Mouse (Mus musculus): ENCODE results near the gene Slc11a1.
"Not testable (repeated sequence)": the region's sequence is repeated elsewhere in the genome, so short reads cannot be mapped to it uniquely, and the experiment has no call there.

Slc11a1 gene

DNA sequence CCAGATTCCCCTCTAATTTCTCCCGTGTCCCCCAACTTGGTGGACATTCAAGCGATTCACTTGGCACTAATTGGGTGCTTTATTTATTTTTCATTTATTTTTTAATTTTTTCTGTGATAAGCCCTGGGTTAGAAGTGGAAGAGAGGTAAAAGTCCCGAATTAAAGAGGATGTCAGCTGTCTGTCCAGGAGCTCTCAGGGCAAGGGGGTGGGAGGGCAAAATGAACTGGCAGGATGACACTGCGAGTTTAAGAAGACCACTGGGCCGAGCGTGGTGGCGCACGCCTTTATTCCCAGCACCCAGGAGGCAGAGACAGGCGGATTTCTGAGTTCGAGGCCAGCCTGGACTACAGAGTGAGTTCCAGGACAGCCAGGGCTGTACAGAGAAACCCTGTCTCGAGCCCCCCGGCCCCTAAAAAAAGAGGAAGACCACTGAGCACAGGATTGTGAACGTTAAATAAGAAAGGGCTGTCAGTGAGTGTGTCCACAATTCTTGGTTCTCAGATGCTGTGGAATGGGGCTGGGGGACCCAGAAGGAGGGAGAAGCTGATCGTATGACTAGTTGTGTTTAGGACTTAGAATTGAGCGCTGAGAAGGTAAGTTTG, 12.5 kb downstream of the Slc11a1 start:
- DNase-seq (ENCODE audit: inconsistent ontology term): no peak

DNA sequence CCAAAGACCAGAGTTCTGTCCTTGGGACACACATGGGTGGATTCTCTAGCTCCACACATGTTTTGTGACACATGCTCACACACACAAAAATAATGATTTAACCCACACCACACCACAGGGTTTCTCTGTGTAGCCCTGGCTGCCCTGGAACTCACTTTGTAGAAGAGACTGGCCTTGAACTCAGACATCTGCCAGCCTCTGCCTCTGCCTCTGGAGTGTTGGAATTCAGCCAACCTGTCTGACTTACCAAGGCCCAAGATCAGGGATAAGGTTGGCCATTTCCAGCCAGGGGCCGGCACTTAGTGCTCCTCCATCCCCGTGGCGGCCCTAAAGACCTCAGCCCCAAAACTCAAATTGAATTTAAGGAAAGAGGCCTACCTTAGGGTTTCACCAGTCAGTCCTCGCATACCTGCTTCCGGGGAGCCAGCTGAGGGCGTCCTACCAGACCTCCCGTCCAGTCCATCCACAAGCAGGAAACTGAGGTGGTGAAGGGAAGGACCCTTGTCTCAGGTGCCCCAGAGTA, 13.5 kb downstream of the Slc11a1 start:
- DNase-seq (ENCODE audit: inconsistent ontology term): no peak

DNA sequence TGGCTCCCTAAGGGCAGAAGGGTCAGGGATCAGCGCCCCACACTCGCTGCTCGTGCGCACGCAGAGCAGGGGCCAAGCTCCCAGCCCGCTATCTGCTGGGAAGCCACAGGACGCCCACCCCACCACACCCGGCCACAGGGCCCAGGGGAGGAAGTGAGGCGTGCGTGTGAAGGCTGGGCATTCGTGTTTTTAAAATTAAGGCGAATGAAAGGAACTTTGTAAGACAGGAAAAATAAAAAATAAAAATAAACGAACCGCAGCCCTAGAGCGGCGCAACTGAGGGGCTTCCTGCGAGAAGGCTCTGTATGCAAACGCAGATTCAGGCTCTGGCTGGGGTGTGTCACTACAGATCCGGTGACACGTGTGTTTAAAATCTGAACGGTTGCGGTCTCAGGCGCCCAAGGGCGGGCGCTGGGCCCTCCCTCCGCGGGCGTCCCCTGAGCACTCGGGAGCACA, 14.9 kb downstream of the Slc11a1 start:
- DNase-seq (ENCODE audit: inconsistent ontology term): no peak

DNA sequence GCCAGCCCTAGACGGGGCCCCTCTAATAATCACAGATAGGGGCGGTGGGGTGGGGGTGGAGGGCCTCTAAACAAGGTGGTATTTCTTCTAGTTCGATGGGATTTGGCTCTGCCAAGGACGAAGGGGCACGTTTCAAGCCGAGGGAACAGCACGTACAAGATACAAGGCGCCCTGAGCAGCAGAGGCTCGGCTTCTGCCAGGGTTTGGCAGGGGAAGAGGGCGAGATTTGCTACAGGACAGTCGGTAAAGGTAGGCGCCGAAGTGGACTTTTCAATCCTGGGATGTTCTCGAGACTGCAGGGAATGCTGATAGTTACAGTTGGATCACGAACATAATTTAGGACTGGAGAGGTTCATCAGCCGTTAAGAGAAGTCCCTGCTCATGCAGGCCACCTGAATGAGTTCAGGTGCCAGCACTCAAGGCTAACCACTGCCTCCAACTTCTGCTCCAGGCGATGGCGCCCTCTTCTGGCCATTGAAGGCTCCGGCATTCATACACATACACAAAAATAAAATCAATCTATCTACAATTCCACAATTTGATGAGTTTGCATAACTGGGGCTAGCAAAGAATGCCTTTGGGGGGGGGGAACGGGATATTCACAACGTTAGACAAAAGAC, 15.4 kb downstream of the Slc11a1 start:
- DNase-seq (ENCODE audit: inconsistent ontology term): peak; percentile 67

DNA sequence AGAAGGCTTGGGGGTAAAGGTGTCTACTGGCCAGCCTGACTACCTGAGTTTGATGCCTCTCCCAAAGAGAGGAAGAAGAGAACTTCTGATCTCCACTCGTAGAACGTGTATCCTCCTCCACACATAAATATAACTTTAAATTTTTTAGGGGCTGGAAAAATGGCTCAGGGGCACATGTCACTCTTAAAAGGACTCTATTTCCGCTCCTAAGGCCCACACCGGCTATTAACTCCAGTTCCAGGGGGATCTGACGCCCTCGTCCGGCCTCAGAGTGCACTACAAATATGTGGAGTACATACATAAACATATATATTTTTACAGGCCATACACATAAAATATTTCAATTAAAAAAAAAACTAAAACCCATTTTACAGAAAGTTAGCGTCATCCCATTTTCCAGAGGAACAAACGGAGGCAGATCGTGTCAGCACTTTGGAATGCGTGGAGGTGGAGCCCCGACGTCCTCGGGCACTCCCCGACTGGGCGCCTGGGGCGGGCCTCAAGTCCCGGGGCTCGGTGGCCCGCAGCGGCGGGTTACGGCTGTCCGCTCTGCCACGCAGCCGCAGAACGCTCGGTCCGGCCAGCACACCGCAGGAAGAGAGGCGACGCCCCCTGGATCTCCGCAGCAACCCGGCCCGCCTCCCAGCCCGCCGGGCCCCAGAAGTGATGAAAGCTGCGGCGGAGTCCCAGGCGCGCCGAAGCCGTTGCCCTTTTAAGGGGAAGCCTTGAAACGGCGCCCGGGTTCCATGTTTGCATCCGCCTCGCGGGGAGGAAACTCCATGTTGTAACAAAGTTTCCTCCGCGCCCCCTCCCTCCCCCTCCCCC, 16.1 kb downstream of the Slc11a1 start, which contains the start of gene Ctdsp1:
TSS of gene Ctdsp1 (plus strand) at position 586 of the 825 bp plus-strand sequence.
- DNase-seq (ENCODE audit: inconsistent ontology term): peak; percentile 99

DNA sequence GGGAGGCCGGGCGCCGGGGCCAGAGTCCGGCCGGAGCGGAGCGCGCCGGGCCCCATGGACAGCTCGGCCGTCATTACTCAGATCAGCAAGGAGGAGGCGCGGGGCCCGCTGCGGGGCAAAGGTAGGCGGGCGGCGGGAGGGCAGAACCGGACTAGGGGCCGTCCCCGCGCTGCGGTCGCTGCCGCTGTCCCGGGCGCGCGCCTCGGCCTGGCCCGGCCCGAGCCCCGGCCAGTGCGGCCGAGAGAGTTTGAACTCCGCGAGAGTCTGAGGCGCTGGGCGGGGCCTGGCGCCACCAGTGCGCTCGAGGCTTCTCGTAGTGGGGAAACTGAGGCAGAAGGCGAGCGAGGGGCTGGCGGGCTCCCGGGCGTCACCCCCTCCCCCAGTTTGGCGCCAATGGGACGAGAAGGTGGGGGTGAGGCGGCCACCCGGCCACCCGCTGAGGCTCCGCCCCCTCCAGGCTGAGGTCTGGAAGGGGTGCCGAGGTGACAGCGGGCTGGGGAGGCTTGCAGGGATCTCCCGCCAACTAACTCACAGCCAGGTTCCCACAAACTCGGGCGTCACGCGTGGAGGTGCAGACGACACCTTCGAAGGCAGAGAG, 16.9 kb downstream of the Slc11a1 start:
- DNase-seq (ENCODE audit: inconsistent ontology term): peak; percentile 77

DNA sequence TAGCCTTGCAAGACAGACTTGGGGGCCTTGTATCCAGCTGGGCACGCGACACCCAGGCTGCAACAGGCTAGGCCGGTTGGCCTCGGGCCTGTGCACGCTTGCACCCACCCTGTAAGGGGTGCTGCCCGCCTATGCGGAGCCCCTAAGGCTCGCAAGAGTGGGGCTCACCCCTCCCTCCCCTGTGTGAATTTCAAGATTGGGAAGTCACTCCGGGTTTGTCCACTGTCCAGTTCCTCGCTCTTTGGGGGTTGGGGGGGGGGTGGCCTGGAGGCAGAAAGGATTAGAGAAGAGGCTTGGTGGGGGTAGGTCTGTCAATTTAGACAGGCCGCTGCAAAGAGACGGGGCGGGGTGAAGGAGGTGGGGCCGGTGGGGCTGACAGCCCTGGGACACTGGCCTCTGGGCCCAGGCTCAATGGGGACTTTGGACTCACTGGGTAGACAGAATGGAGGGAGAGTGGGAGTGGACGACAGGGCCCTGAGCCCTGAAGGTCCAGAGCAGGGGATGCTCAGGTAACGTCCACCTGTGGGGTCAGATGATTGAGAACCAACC, 17.5 kb downstream of the Slc11a1 start:
- DNase-seq (ENCODE audit: inconsistent ontology term): peak; percentile 41

DNA sequence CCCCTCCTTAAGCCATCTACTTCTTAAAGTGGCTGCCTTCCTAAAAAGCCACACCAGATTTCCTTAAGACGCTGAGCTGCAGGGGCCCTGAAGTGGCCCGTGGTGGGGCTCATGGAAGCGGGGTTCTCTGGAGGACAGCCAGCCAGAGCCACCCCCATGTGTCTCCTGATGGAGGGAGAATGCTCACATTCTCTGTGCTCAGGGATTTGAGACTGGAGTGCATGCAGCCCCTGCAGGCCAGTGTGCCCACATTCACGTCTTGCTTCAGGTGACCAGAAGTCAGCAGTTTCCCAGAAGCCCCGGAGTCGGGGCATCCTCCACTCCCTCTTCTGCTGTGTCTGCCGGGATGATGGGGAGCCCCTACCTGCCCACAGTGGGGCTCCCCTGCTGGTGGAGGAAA, 18.0 kb downstream of the Slc11a1 start:
- no peak for DNase-seq (ENCODE audit: inconsistent ontology term)

DNA sequence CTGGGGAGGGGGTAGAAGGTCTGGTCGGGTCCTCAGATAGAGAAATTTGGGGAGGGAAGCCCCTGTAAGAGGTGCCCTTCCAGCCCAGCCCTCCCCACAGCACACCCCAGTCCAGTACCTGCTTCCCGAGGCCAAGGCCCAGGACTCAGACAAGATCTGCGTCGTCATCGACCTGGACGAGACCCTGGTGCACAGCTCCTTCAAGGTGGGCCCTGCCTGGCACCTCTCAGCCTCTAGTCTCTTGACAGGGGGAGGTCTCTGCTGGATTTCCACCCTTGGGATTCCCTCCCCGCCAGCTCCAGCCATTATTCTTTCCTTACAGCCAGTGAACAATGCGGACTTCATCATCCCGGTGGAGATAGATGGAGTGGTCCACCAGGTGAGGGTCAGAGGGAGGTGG, 18.7 kb downstream of the Slc11a1 start:
- DNase-seq (ENCODE audit: inconsistent ontology term): no peak

DNA sequence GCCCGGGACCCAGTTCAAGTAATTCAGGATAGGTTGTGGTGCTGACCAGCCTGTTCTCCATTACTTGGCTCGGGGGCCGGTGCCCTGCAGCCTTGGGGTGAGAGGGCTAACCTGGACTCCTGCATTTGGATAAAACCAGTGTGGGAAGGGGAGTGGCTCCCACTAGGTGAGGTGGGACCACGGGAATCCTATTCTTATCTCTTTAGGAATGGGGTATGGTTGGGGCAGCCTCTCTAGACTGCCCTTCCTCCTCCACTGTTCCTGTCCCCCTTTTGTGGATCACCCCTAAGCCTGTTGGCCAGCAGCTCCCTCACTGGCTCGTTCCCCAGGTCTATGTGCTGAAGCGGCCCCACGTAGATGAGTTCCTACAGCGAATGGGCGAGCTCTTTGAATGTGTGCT, 19.3 kb downstream of the Slc11a1 start:
- DNase-seq (ENCODE audit: inconsistent ontology term): no peak

DNA sequence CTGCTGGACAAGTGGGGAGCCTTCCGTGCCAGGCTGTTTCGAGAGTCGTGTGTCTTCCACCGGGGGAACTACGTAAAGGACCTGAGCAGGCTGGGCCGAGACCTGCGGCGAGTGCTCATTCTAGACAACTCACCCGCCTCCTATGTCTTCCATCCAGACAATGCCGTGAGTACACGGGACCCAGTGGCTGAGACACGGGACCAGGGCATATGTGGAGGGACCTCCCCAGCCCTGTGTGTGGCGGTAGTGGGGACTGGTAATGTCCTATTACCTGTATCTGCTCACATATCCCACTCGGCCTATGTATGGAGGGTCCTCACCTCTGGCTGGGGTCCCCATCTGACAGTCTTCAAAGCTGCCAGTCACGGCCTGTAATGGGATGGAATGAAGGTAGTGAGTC, 19.9 kb downstream of the Slc11a1 start:
- no peak for DNase-seq (ENCODE audit: inconsistent ontology term)

DNA sequence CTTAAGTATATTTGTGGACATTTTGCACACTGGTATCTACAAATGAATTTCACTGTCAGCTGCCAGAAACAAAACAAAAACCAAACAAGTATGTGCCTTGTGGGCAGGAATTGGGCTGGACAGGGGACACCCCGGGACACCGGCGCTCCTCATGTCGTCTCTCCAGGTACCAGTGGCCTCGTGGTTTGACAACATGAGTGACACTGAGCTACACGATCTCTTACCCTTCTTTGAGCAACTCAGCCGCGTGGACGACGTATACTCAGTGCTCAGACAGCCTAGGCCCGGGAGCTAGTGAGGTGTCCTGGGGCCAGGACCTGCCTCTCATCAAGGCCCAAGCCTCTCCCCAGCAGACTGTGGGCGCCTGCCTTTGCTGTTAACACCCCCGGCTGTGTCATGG, 20.3 kb downstream of the Slc11a1 start:
- no peak for DNase-seq (ENCODE audit: inconsistent ontology term)

DNA sequence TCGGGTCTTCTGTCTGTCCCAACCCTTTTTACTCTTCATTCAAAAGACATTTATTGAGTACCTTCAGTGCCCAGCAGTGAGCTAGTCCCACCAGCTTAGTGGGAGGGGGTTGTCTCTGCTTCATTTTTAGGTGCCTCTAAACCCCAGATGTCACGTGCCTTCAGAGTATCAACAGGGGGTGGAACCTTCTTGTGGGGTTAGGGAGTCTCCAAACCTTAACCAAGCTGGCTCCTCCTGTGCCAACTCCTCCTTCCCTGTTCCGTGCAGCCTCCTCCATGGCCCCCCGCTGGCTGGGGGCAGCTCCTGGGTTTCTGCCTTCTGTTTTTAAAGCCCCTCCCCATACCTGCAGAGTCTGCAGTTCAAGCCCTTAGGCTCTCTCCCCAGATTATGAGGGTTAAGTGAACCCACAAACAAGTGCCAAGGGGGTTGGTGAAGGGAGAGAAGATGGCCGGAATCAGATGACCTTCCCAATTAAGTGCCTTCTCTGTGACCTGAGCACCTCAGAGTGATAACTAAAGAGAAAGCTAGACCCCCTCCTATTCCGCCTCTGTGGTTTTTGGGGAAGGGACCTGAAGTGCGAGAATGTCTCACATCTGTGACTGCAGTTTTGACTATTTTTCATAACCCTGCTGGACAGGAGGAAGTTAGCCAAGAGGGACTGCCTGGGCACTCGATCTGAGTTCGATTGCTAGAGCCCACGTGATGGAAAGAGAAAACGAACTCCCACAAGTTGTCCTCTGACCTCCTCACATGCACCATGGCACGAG, 21.6 kb downstream of the Slc11a1 start:
- not testable (repeated sequence) for DNase-seq (ENCODE audit: inconsistent ontology term)

DNA sequence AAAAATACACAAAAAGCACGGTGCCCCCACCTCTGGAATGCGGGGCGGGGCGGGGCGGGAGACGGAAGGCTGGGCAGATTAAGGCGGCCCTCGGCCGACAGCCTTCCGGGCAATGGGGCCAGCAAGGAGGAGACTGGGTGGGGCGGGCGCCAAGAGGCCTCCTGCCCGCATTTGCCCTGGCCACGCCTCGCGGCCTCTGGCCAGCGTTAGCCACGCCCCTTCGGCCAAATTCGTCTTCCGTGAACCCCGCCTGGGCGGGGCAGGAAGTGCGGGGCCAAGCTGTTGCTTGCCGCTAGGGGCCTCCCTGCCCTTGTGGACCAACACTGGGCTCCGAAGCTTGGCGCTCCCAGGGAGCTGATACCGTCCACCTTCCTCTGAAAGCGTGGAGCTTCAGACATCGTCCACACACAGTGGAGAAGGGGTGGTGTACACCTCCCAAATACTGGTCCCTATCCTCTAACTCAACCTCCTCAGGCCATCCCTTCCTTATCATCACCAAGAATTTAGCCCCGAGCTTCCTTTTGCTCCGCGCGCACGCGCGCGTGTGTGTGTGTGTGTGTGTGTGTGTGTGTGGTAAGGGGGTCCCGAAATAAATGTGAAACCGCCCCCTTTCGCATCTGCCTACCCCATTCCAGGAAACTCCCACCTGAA, 22.4 kb downstream of the Slc11a1 start:
- DNase-seq (ENCODE audit: inconsistent ontology term): peak; percentile 99

DNA sequence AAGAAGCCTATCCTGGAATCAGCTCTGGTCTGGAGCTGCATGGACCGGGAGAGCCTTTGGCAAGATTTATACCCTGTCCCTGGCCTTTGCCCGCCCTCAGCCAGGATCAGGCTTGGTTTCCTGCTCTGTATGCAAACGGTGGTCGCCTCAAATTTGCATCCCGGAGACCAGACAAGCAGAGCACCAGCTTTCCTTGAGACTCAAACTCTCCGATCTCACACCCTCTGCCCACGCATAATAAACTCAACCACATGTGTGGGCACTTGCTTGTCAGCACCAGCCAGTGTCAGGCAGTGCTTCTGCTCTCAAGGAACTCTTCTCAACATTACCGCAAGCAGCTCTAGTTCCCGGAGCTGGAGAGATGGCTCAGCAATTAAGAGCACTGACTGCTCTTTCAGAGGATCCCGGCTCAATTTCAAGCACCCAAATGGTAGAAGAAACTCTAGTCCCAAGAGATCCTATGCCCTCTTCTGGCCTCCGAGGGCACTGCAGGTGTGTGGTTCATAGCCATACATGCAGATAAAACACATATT, 23.0 kb downstream of the Slc11a1 start:
- DNase-seq (ENCODE audit: inconsistent ontology term): peak; percentile 55

DNA sequence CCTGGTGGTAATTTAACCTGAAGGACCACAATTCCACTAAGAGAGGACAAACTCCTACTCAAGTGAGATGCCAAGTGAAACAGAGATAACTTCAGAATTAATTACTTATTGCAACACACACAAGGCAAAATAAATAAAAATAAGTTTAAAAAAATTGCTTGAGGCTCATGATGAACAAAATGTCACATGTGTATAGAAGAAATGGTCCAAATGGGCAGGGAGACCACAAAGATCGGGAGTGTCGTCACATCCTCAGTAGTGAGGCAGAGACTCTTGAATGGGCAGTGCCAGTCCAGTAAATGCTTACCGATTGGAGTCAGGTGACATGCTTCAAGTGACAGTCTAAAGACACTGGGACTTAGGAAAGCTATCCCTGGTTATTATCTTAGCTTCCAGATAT, 25.5 kb downstream of the Slc11a1 start:
- no peak for DNase-seq (ENCODE audit: inconsistent ontology term)

DNA sequence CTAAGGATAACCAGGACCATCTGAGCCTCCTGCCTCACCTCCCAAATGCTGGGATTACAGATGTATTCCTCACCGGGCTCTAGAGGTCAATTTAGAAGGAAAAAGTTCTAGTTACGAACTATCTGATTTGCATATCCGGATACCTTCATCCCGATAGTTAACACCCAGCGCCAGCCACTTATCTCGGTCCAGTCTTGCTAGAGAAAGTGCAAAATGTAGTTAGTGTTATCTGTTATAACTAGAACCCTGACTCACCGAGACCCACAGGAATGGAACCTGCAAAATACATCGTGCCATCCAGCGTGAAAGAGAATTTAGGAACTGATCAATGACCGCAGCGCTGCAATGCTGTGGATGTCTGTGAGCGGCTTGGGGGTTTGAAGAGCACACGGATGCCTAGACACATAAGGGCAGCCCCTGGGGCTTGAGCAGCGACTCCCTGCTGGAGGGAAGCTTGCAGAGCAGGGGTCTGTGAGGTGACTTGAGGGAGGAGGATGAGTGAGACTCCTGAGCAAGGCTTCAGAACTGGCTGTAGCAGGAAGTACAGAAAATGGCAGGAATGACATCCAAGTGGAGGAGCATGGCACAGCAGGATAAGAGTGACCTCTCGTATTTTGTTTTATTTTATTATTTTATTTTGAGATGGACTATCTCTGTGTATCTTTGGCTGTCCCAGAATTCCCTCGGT, 26.2 kb downstream of the Slc11a1 start:
- no peak for DNase-seq (ENCODE audit: inconsistent ontology term)

DNA sequence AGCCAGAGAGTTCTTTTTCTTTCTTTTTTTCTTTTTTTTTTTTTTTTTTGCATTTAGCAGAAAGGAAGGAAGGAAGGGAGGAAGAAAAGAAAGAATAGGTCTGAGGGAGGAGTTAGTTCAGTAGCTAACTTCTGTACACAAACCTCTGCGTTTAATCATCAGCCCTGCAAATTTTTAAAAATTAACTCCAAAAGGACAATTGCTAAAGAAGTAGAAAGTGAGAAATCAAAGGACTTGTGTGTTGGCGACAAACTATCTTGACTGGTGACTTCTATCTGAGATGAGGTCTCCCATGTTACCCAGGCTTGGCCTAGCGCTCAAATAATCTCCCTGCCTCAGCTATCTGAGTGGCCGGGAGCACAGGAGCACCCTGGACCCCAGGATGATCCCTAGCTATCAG, 29.2 kb downstream of the Slc11a1 start:
- no peak for DNase-seq (ENCODE audit: inconsistent ontology term)

DNA sequence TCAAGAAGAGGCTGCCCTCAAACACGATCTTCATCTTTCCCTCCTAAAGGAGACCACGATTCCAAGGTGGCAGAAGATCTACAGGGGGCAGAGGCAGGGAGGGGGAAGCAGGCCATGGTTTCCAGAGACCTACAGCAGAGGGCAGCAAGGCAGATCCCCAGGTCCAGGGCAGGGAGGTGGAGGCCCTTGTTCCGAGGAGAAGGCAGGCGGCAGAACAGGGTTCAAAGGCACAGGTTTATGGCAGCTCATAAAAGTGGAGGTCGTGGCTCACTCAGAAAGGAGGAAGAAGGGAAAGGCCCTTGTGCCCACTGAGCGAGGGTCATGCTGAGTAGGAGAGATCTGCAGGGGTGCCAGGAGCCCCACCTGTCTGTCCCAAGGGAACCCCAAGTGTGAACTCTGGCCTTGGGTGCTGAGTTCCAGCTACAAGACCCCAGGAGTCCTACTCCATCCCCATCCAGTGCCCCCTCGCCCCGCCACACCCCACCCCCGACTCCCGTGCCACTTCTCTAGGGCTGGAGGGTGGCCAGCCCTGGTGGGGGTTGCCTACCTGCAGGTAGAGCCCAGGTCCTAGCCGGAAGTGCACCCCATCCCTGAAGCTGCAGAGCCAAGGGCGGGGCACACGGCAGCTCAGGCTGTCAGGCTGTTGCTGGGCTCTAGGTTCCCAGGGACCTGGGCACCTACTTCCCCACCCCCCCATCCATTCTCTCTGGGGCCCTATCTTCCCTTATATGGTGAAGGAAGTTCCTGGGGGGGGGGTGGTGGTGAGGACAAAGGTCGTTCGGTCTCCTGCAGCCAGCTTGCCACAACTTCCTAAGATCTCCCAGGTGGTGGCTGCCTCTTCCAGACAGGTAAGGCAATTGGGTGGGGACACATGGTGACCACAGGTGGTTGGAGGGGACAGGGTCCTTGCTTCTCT, 33.9 kb downstream of the Slc11a1 start, which contains the start of gene Vil1:
TSS of gene Vil1 (plus strand) at position 788 of the 916 bp plus-strand sequence.
- DNase-seq (ENCODE audit: inconsistent ontology term): no peak
